Mouse (Mus musculus) liver, adult 2 months (tissue): Measurements from ENCODE around the gene Nme6.

Experiments used
- CTCF ChIP-seq: fragments of 200-500 bp; IDR thresholded peaks from 2 replicates; pipeline ENCODE4 v1.5.1; 2011; ENCODE audit warnings: low read depth, low read length, control low read depth
- POLR2A ChIP-seq: fragments of 200-500 bp; IDR thresholded peaks from 2 replicates; pipeline ENCODE4 v1.6.1; 2011; ENCODE audit warnings: low read length, control low read depth; ENCODE audit not compliant: insufficient read depth; ENCODE audit errors: extremely low read depth

- TF ChIP-seq CTCF (no peak), POLR2A (no peak)
Measured at GRCm38 (mm10) chr9:109876756-109877155, 44.2 kb downstream of the Nme6 start.
